Mouse (Mus musculus): Measurements from ENCODE around the gene Slc25a13. TPM values are rescaled to one million over a fixed set of nuclear protein-coding genes. Genes with fewer than 3 reads are reported as not detected.

Slc25a13 gene
- total and polyA plus RNA-seq, 3 experiments, result not detected

GRCm38 (mm10) chr6:6113776-6114175 lies 103.2 kb downstream of the Slc25a13 start:
- in situ Hi-C loops (cut with MboI; ENCODE audit: low pct_ligation_motif_present, low pct_unique_long_range_greater_than_20kb, low sequenced_read_pairs) (loop anchor here (25.0 kb wide), 1 partner anchor 774 kb away; the partner anchor contains the start of gene Dlx5), dilution Hi-C loops (cut with MboI; ENCODE audit: extremely low pct_ligation_motif_present, extremely low pct_unique_long_range_greater_than_20kb, low sequenced_read_pairs) (no loop called here)
- no peak overlapping the region for H3K4me3 ChIP-seq (replicated peaks in 1 of 3; ENCODE audit: low read depth in 2 of 3, low read length in 2 of 3, poor library complexity in 1 of 3)
- H3K27ac ChIP-seq (ENCODE audit: insufficient read depth, low read depth), result no peak overlapping the region
- no peak for TF ChIP-seq CTCF (conservative IDR thresholded peaks at IDR 0.05 in 1 of 2, IDR thresholded peaks at IDR 0.05 in 1 of 2; ENCODE audit: low read depth in 2 of 2, low read length in 2 of 2)
- TF ChIP-seq MAFK (IDR thresholded peaks at IDR 0.05; ENCODE audit: insufficient replicate concordance, low read length), result no peak
- TF ChIP-seq TBP (conservative IDR thresholded peaks at IDR 0.05; ENCODE audit: low read depth, low read length), result no peak
- TF ChIP-seq UBTF (IDR thresholded peaks at IDR 0.05; ENCODE audit: low read depth, low read length), result no peak
- no peak for TF ChIP-seq HCFC1 (IDR thresholded peaks at IDR 0.05; ENCODE audit: low read depth, low read length)
- no peak for TF ChIP-seq MAX (IDR thresholded peaks at IDR 0.05; ENCODE audit: low read length)
- TF ChIP-seq SIN3A (IDR thresholded peaks at IDR 0.05; ENCODE audit: low read length), result no peak
- no peak for TF ChIP-seq NELFE (IDR thresholded peaks at IDR 0.05; ENCODE audit: low read depth, low read length)
- TF ChIP-seq ZMIZ1 (IDR thresholded peaks at IDR 0.05; ENCODE audit: low read depth, low read length), result no peak
- TF ChIP-seq EP300 (IDR thresholded peaks at IDR 0.05; ENCODE audit: low read length), result no peak
- no peak for TF ChIP-seq ZKSCAN1 (IDR thresholded peaks at IDR 0.05; ENCODE audit: borderline replicate concordance, low read depth, low read length)
- TF ChIP-seq MYC (IDR thresholded peaks at IDR 0.05; ENCODE audit: low read depth, low read length), result no peak
- no peak for TF ChIP-seq CHD2 (IDR thresholded peaks at IDR 0.05; ENCODE audit: low read length)
- no peak for TF ChIP-seq KAT2A (IDR thresholded peaks at IDR 0.05; ENCODE audit: insufficient replicate concordance, low read length)
- no peak for TF ChIP-seq MAZ (IDR thresholded peaks at IDR 0.05; ENCODE audit: low read depth, low read length)
- no peak for TF ChIP-seq ETS1 (conservative IDR thresholded peaks at IDR 0.05; ENCODE audit: low read depth, low read length)
- TF ChIP-seq USF2 (conservative IDR thresholded peaks at IDR 0.05; ENCODE audit: low read depth, low read length), result no peak
- TF ChIP-seq IRF4 (IDR thresholded peaks at IDR 0.05; ENCODE audit: low read depth, low read length), result no peak
- no peak overlapping the region for H3K9ac ChIP-seq (ENCODE audit: insufficient read depth, low read depth)
- H3K4me2 ChIP-seq (ENCODE audit: insufficient read depth, low read depth, poor library complexity, severe bottlenecking), result no peak overlapping the region
- no peak for DNase-seq (ENCODE audit: extremely low read depth)
- H3K4me1 ChIP-seq (ENCODE audit: control insufficient read depth in 1 of 2, insufficient read depth in 2 of 2), result 0 out of 4 replicates have a peak, but pooled peaks cover 0 to 2% of the 10 kb centered on the region in 2 experiments
- H3K27me3 ChIP-seq (replicated peaks), result no peaks in the 10 kb centered on the region
- H3K79me2 ChIP-seq (replicated peaks; ENCODE audit: control insufficient read depth, extremely low read depth, insufficient read depth, poor library complexity, severe bottlenecking), result no peaks in the 10 kb centered on the region
- no peaks in the 10 kb centered on the region for H3K36me3 ChIP-seq (replicated peaks in 1 of 2; ENCODE audit: control insufficient read depth in 1 of 2, insufficient read depth in 1 of 2, low read length in 1 of 2)
- no peaks in the 10 kb centered on the region for H3K9me3 ChIP-seq (replicated peaks; ENCODE audit: low read length)

GRCm38 (mm10) chr6:6112767-6113528 lies 104.0 kb downstream of the Slc25a13 start:
- DNase-seq (ENCODE audit: extremely low read depth), result no peak
- Histone ChIP-seq H3K79me2 (replicated peaks; ENCODE audit: control insufficient read depth, extremely low read depth, insufficient read depth, poor library complexity, severe bottlenecking) (no peaks in the 10 kb centered on the region), H3K4me2 (ENCODE audit: insufficient read depth, low read depth, poor library complexity, severe bottlenecking) (no peak overlapping the region), H3K4me3 (replicated peaks in 1 of 3; ENCODE audit: low read depth in 2 of 3, low read length in 2 of 3, poor library complexity in 1 of 3) (no peak overlapping the region), H3K9ac (ENCODE audit: insufficient read depth, low read depth) (no peak overlapping the region), H3K9me3 (replicated peaks; ENCODE audit: low read length) (no peaks in the 10 kb centered on the region), H3K4me1 (ENCODE audit: control insufficient read depth in 1 of 2, insufficient read depth in 2 of 2) (0 out of 4 replicates have a peak, but pooled peaks cover 0 to 2% of the 10 kb centered on the region in 2 experiments), H3K36me3 (replicated peaks in 1 of 2; ENCODE audit: control insufficient read depth in 1 of 2, insufficient read depth in 1 of 2, low read length in 1 of 2) (no peaks in the 10 kb centered on the region), H3K27me3 (replicated peaks) (no peaks in the 10 kb centered on the region), H3K27ac (ENCODE audit: insufficient read depth, low read depth) (no peak overlapping the region)
- in situ Hi-C loops (cut with MboI; ENCODE audit: low pct_ligation_motif_present, low pct_unique_long_range_greater_than_20kb, low sequenced_read_pairs) (loop anchor here (25.0 kb wide), 1 partner anchor 774 kb away; the partner anchor contains the start of gene Dlx5), dilution Hi-C loops (cut with MboI; ENCODE audit: extremely low pct_ligation_motif_present, extremely low pct_unique_long_range_greater_than_20kb, low sequenced_read_pairs) (no loop called here)
- TF ChIP-seq SIN3A (IDR thresholded peaks at IDR 0.05; ENCODE audit: low read length) (no peak), CTCF (conservative IDR thresholded peaks at IDR 0.05 in 1 of 2, IDR thresholded peaks at IDR 0.05 in 1 of 2; ENCODE audit: low read depth in 2 of 2, low read length in 2 of 2) (no peak), HCFC1 (IDR thresholded peaks at IDR 0.05; ENCODE audit: low read depth, low read length) (no peak), NRF1 (IDR thresholded peaks at IDR 0.05; ENCODE audit: low read depth, low read length) (no peak), ETS1 (conservative IDR thresholded peaks at IDR 0.05; ENCODE audit: low read depth, low read length) (no peak), ELF1 (IDR thresholded peaks at IDR 0.05; ENCODE audit: low read depth, low read length) (no peak), MAFK (IDR thresholded peaks at IDR 0.05; ENCODE audit: insufficient replicate concordance, low read length) (no peak), BHLHE40 (IDR thresholded peaks at IDR 0.05; ENCODE audit: low read depth, low read length) (no peak), USF2 (conservative IDR thresholded peaks at IDR 0.05; ENCODE audit: low read depth, low read length) (no peak), RCOR1 (conservative IDR thresholded peaks at IDR 0.05; ENCODE audit: low read depth, low read length) (no peak), UBTF (IDR thresholded peaks at IDR 0.05; ENCODE audit: low read depth, low read length) (no peak), TBP (conservative IDR thresholded peaks at IDR 0.05; ENCODE audit: low read depth, low read length) (no peak)
